ENCODE assay signal across 31 mouse cellular contexts in the genomic region with DNA sequence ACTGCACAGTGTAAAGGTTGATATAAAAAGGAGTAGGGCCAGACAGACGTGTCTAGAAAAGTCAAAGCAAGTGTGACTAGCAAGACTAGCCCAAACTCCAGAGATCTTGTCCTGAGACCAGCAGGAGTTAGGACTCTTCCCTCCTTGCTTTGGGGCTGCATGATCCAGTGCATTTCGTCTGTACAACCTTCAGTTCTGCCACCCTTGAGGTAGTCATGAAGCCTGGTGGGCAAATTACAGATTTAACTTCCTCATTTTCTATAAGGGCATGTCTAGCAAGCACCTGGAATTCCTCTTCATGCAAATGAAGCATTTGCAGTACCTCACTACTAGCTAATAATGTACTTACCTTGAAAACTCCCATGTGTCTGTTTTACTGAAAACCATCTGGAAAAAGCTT. TPM values are rescaled to one million over a fixed set of nuclear protein-coding genes. Genes with fewer than 3 reads are reported as not detected.
DNase-seq lines count a peak whose midpoint lies in the region; ATAC-seq lines count a peak whose summit lies in the region.
"Had no signal": no experiment of that assay in that cellular context is flagged by ENCODE, and none has a peak within 500 bp of the region (broad histone marks: within the 10 kb centered on the region; RNA-seq: fewer than 3 reads in every experiment).

No protein-coding gene starts in this region.

- no peak overlapping the region for H3K4me2 ChIP-seq in heart, embryonic 14.5 days (ENCODE audit: low read length)
- H3K4me2 ChIP-seq: embryonic facial prominence, embryonic 15.5 days; forebrain, embryonic 12.5 days; hindbrain, embryonic 14.5 days; limb, embryonic 12.5 days; liver, embryonic 15.5 days; lung, embryonic 14.5 days; neural tube, embryonic 12.5 days had no signal

- no peak for DNase-seq in heart, postnatal 36 days
- DNase-seq in spleen, postnatal 36 days (ENCODE audit: low spot score in 2 of 2) = peak; percentile 57 to 70
- no peak for DNase-seq in spleen, adult 12 weeks (ENCODE audit: low spot score)
- peak; percentile 65 for DNase-seq in splenic B cell, adult 2 months (ENCODE audit: low read depth, low spot score)
- DNase-seq in layer of hippocampus, postnatal 14 days (ENCODE audit: low spot score in 2 of 2) = no peak
- no peak for DNase-seq in neural tube, embryonic 10.5 days (ENCODE audit: extremely low spot score, low spot score)
- DNase-seq: adrenal gland, postnatal 14 days; cerebellum, adult 18-20 months; forebrain, postnatal 0 days; heart, postnatal 14 days; kidney, adult 9 months; kidney, postnatal 10 days; layer of hippocampus, adult 9-11 months; lung, embryonic 14.5 days; lung, postnatal 14 days; thymus, postnatal 4 days had no signal

- H3K9ac ChIP-seq in heart, embryonic 14.5 days (ENCODE audit: low read length) = no peak overlapping the region
- H3K9ac ChIP-seq: embryonic facial prominence, embryonic 15.5 days; forebrain, embryonic 12.5 days; forebrain, postnatal 0 days; hindbrain, embryonic 14.5 days; limb, embryonic 12.5 days; liver, embryonic 15.5 days; lung, embryonic 14.5 days; neural tube, embryonic 12.5 days had no signal

- 75% methylated on average over 2 of the region's 2 CpGs for WGBS in heart, embryonic 14.5 days

- peak overlapping the region; percentile 37 to 41 for H3K27ac ChIP-seq in heart, embryonic 14.5 days (replicated peaks in 1 of 2; ENCODE audit: control insufficient read depth in 1 of 2, insufficient read depth in 1 of 2, low read depth in 2 of 2, low read length in 2 of 2)
- H3K27ac ChIP-seq: embryonic facial prominence, embryonic 10.5 days; embryonic facial prominence, embryonic 15.5 days; forebrain, embryonic 12.5 days; hindbrain, embryonic 14.5 days; left cerebral cortex, adult 2 months; limb, embryonic 12.5 days; liver, embryonic 15.5 days; midbrain, embryonic 10.5 days; neural tube, embryonic 12.5 days had no signal

- no peaks in the 10 kb centered on the region for H3K9me3 ChIP-seq in heart, embryonic 14.5 days (ENCODE audit: control insufficient read depth, low read length)
- H3K9me3 ChIP-seq: embryonic facial prominence, embryonic 10.5 days; embryonic facial prominence, embryonic 15.5 days; forebrain, embryonic 12.5 days; liver, embryonic 15.5 days; midbrain, embryonic 10.5 days; neural tube, embryonic 12.5 days had no signal

- no peak overlapping the region for H3K4me3 ChIP-seq in heart, embryonic 14.5 days (ENCODE audit: control insufficient read depth in 1 of 2, insufficient read depth in 1 of 2, low read depth in 1 of 2, low read length in 2 of 2)
- H3K4me3 ChIP-seq: embryonic facial prominence, embryonic 10.5 days; embryonic facial prominence, embryonic 15.5 days; forebrain, embryonic 12.5 days; left cerebral cortex, adult 2 months; limb, embryonic 12.5 days; liver, embryonic 15.5 days; midbrain, embryonic 10.5 days; neural tube, embryonic 12.5 days had no signal

- intact Hi-C loops in heart, postnatal 36 days (cut with DNase I) = no loop called here

- peaks cover 6% of the 10 kb centered on the region for H3K36me3 ChIP-seq in heart, embryonic 14.5 days (ENCODE audit: control insufficient read depth, insufficient read depth, low read length)
- H3K36me3 ChIP-seq in splenic B cell, adult 2 months (ENCODE audit: control insufficient read depth, insufficient read depth, low read length, poor library complexity, severe bottlenecking) = no peaks in the 10 kb centered on the region; the same call in 1 of the 2 replicates
- H3K36me3 ChIP-seq: liver, embryonic 15.5 days had no signal

- no peaks in the 10 kb centered on the region for H3K4me1 ChIP-seq in heart, embryonic 14.5 days (ENCODE audit: control insufficient read depth in 2 of 2, insufficient read depth in 2 of 2, low read length in 2 of 2)
- H3K4me1 ChIP-seq: embryonic facial prominence, embryonic 10.5 days; embryonic facial prominence, embryonic 15.5 days; forebrain, embryonic 12.5 days; limb, embryonic 12.5 days; liver, embryonic 15.5 days; midbrain, embryonic 10.5 days; neural tube, embryonic 12.5 days had no signal

- H3K27me3 ChIP-seq in heart, embryonic 14.5 days (ENCODE audit: control insufficient read depth, insufficient read depth, low read length) = no peaks in the 10 kb centered on the region
- no peaks in the 10 kb centered on the region for H3K27me3 ChIP-seq in splenic B cell, adult 2 months (ENCODE audit: control insufficient read depth, insufficient read depth, low read length, poor library complexity, severe bottlenecking)
- H3K27me3 ChIP-seq: CH12.LX; embryonic facial prominence, embryonic 15.5 days; forebrain, embryonic 12.5 days; limb, embryonic 12.5 days; liver, embryonic 15.5 days; neural tube, embryonic 12.5 days had no signal

- no peak for ATAC-seq in heart, embryonic 14.5 days (ENCODE audit: insufficient number of reproducible peaks, insufficient read depth, low FRiP score, low read depth)
- ATAC-seq in common myeloid progenitor, adult 5-6 weeks (replicated peaks; ENCODE audit: low read depth, poor library complexity, severe bottlenecking) = peak; percentile 26
- ATAC-seq: forebrain, postnatal 0 days; intestine, postnatal 0 days; midbrain, embryonic 16.5 days; Patski had no signal

RNA-seq across cellular contexts. Expression of gene Dmac1, which starts 10.2 kb away (rescaled TPM):
- polyA plus RNA-seq in heart, embryonic 14.5 days (2014; fragmentation: Nextera tagmentation; extraction: Ambion mirVana) = 109 and 111 TPM in 2 replicates
- 10 to 100 TPM; 53.0 to 61.3 TPM for total RNA-seq in heart, postnatal 36 days (2021)
- 58.2 and 58.4 TPM in 2 replicates for total RNA-seq in common myeloid progenitor, adult 5-6 weeks (2017)
- total RNA-seq in layer of hippocampus, postnatal 14 days (2021) = 10 to 100 TPM; 51.2 to 60.2 TPM

Comparison
In these comparisons a context has a peak if more than half of its experiments do, and no peak if none do; other contexts are left out.
1. DNase-seq: peak in spleen, postnatal 36 days (2 of 2) and splenic B cell, adult 2 months (single experiment); none in heart, postnatal 36 days (0 of 2), spleen, adult 12 weeks (single experiment), layer of hippocampus, postnatal 14 days (0 of 2) and neural tube, embryonic 10.5 days (single experiment).